Mouse (Mus musculus): ENCODE measurements around the gene Scn8a. TPM values are rescaled to one million over a fixed set of nuclear protein-coding genes. Genes with fewer than 3 reads are reported as not detected.

Gene Scn8a
- polyA plus RNA-seq, 1 experiment from 2014 or later, result 5.5 TPM

- peak overlapping the region; percentile 32; the same call in 1 of the 2 replicates for H3K4me2 ChIP-seq (replicated peaks)
- 21% methylated on average over 19 of the region's 19 CpGs for WGBS
- H3K9ac ChIP-seq, result peak overlapping the region; percentile 13; the same call in 1 of the 2 replicates
- peaks cover 6% of the 10 kb centered on the region for H3K27me3 ChIP-seq
- no peaks in the 10 kb centered on the region for H3K9me3 ChIP-seq
- 0 out of 2 replicates have a peak, but pooled peaks have one; percentile 28 for ATAC-seq (ENCODE audit: low FRiP score, low read depth)
- peaks cover 20% of the 10 kb centered on the region for H3K4me1 ChIP-seq
- no peaks in the 10 kb centered on the region for H3K36me3 ChIP-seq
- H3K27ac ChIP-seq, result no peak overlapping the region
- no peak overlapping the region for H3K4me3 ChIP-seq
Measured at GRCm38 (mm10) chr15:100923476-100923875, 53.8 kb downstream of the Scn8a start.

- Histone ChIP-seq H3K4me1 (peaks cover 20% of the 10 kb centered on the region), H3K4me2 (replicated peaks) (no peak overlapping the region), H3K27me3 (peaks cover 6% of the 10 kb centered on the region), H3K9me3 (no peaks in the 10 kb centered on the region), H3K9ac (0 out of 2 replicates have a peak overlapping the region, but pooled peaks have one; percentile 19), H3K36me3 (no peaks in the 10 kb centered on the region), H3K4me3 (no peak overlapping the region), H3K27ac (no peak overlapping the region)
- no peak for ATAC-seq (ENCODE audit: low FRiP score, low read depth)
- WGBS, result 60% methylated on average over 10 of the region's 10 CpGs
Measured at GRCm38 (mm10) chr15:100924941-100925340, 55.3 kb downstream of the Scn8a start.

GRCm38 (mm10) chr15:100930477-100930876 is 60.8 kb downstream of the Scn8a start:
- WGBS, result 45% methylated on average over 3 of the region's 3 CpGs
- no peak for ATAC-seq (ENCODE audit: low FRiP score, low read depth)
- Histone ChIP-seq H3K27ac (no peak overlapping the region), H3K9ac (no peak overlapping the region), H3K9me3 (no peaks in the 10 kb centered on the region), H3K36me3 (no peaks in the 10 kb centered on the region), H3K4me1 (peaks cover 25% of the 10 kb centered on the region), H3K4me3 (no peak overlapping the region), H3K4me2 (replicated peaks) (no peak overlapping the region), H3K27me3 (no peaks in the 10 kb centered on the region)

GRCm38 (mm10) chr15:100936176-100936575 is 66.5 kb downstream of the Scn8a start:
- ATAC-seq (ENCODE audit: low FRiP score, low read depth), result no peak
- WGBS, result 49% methylated on average over 24 of the region's 24 CpGs
- H3K27ac ChIP-seq, result no peak overlapping the region
- peak overlapping the region; percentile 51 for H3K4me2 ChIP-seq (replicated peaks)
- H3K36me3 ChIP-seq, result 0 out of 2 replicates have a peak, but pooled peaks cover 8% of the 10 kb centered on the region
- peak overlapping the region; percentile 33 for H3K4me3 ChIP-seq
- H3K4me1 ChIP-seq, result peaks cover 38% of the 10 kb centered on the region
- no peaks in the 10 kb centered on the region for H3K9me3 ChIP-seq
- H3K27me3 ChIP-seq, result no peaks in the 10 kb centered on the region
- H3K9ac ChIP-seq, result peak overlapping the region; percentile 53

GRCm38 (mm10) chr15:100948383-100948782 is 78.7 kb downstream of the Scn8a start:
- H3K36me3 ChIP-seq, result no peaks in the 10 kb centered on the region
- H3K4me2 ChIP-seq (replicated peaks), result no peak overlapping the region
- ATAC-seq (ENCODE audit: low FRiP score, low read depth), result no peak
- no peaks in the 10 kb centered on the region for H3K4me1 ChIP-seq
- H3K27ac ChIP-seq, result no peak overlapping the region
- H3K4me3 ChIP-seq, result no peak overlapping the region
- H3K9me3 ChIP-seq, result no peaks in the 10 kb centered on the region
- 89% methylated on average over 13 of the region's 13 CpGs for WGBS
- no peak overlapping the region for H3K9ac ChIP-seq
- no peaks in the 10 kb centered on the region for H3K27me3 ChIP-seq

GRCm38 (mm10) chr15:100949169-100949568 is 79.5 kb downstream of the Scn8a start:
- no peak overlapping the region for H3K27ac ChIP-seq
- WGBS, result 90% methylated on average over 4 of the region's 4 CpGs
- no peaks in the 10 kb centered on the region for H3K36me3 ChIP-seq
- no peaks in the 10 kb centered on the region for H3K4me1 ChIP-seq
- H3K9ac ChIP-seq, result no peak overlapping the region
- no peak for ATAC-seq (ENCODE audit: low FRiP score, low read depth)
- no peaks in the 10 kb centered on the region for H3K9me3 ChIP-seq
- H3K27me3 ChIP-seq, result no peaks in the 10 kb centered on the region
- H3K4me2 ChIP-seq (replicated peaks), result no peak overlapping the region
- H3K4me3 ChIP-seq, result no peak overlapping the region

GRCm38 (mm10) chr15:100951491-100951890 is 81.8 kb downstream of the Scn8a start:
- Histone ChIP-seq H3K27me3 (no peaks in the 10 kb centered on the region), H3K4me2 (replicated peaks) (no peak overlapping the region), H3K4me3 (no peak overlapping the region), H3K36me3 (no peaks in the 10 kb centered on the region), H3K9me3 (no peaks in the 10 kb centered on the region), H3K4me1 (no peaks in the 10 kb centered on the region), H3K9ac (no peak overlapping the region), H3K27ac (no peak overlapping the region; the same call in 1 of the 2 replicates)
- ATAC-seq (ENCODE audit: low FRiP score, low read depth), result no peak
- 80% methylated on average over 10 of the region's 10 CpGs for WGBS

GRCm38 (mm10) chr15:100952292-100952691 is 82.6 kb downstream of the Scn8a start:
- 81% methylated on average over 2 of the region's 2 CpGs for WGBS
- Histone ChIP-seq H3K4me3 (no peak overlapping the region), H3K27ac (no peak overlapping the region), H3K36me3 (no peaks in the 10 kb centered on the region), H3K27me3 (no peaks in the 10 kb centered on the region), H3K9me3 (no peaks in the 10 kb centered on the region), H3K4me2 (replicated peaks) (no peak overlapping the region), H3K9ac (no peak overlapping the region), H3K4me1 (no peaks in the 10 kb centered on the region)
- ATAC-seq (ENCODE audit: low FRiP score, low read depth), result no peak

- no peaks in the 10 kb centered on the region for H3K27me3 ChIP-seq
- no peak overlapping the region for H3K4me2 ChIP-seq (replicated peaks)
- no peaks in the 10 kb centered on the region for H3K36me3 ChIP-seq
- no peak overlapping the region for H3K9ac ChIP-seq
- H3K27ac ChIP-seq, result no peak overlapping the region
- no peaks in the 10 kb centered on the region for H3K9me3 ChIP-seq
- no peaks in the 10 kb centered on the region for H3K4me1 ChIP-seq
- WGBS, result 53% methylated on average over 8 of the region's 8 CpGs
- no peak overlapping the region for H3K4me3 ChIP-seq
- ATAC-seq (ENCODE audit: low FRiP score, low read depth), result no peak
Measured at GRCm38 (mm10) chr15:100952854-100953253, 83.2 kb downstream of the Scn8a start.

GRCm38 (mm10) chr15:100953955-100954354 is 84.3 kb downstream of the Scn8a start:
- Histone ChIP-seq H3K27ac (no peak overlapping the region), H3K4me3 (no peak overlapping the region), H3K9me3 (no peaks in the 10 kb centered on the region), H3K4me2 (replicated peaks) (no peak overlapping the region), H3K36me3 (no peaks in the 10 kb centered on the region), H3K4me1 (no peaks in the 10 kb centered on the region), H3K9ac (no peak overlapping the region), H3K27me3 (no peaks in the 10 kb centered on the region)
- no peak for ATAC-seq (ENCODE audit: low FRiP score, low read depth)
- WGBS, result 63% methylated on average over 7 of the region's 7 CpGs

GRCm38 (mm10) chr15:100954751-100955150 is 85.1 kb downstream of the Scn8a start:
- ATAC-seq (ENCODE audit: low FRiP score, low read depth), result no peak
- no peaks in the 10 kb centered on the region for H3K27me3 ChIP-seq
- H3K9ac ChIP-seq, result no peak overlapping the region
- no peaks in the 10 kb centered on the region for H3K4me1 ChIP-seq
- H3K4me2 ChIP-seq (replicated peaks), result no peak overlapping the region
- H3K36me3 ChIP-seq, result no peaks in the 10 kb centered on the region
- WGBS, result 77% methylated on average over 16 of the region's 16 CpGs
- H3K9me3 ChIP-seq, result no peaks in the 10 kb centered on the region
- no peak overlapping the region for H3K4me3 ChIP-seq
- no peak overlapping the region for H3K27ac ChIP-seq

GRCm38 (mm10) chr15:100960958-100961357 is 91.3 kb downstream of the Scn8a start:
- Histone ChIP-seq H3K27me3 (no peaks in the 10 kb centered on the region), H3K36me3 (no peaks in the 10 kb centered on the region), H3K4me3 (no peak overlapping the region), H3K9ac (no peak overlapping the region), H3K4me1 (peaks cover 3% of the 10 kb centered on the region; the same call in 1 of the 2 replicates), H3K9me3 (no peaks in the 10 kb centered on the region), H3K4me2 (replicated peaks) (no peak overlapping the region), H3K27ac (no peak overlapping the region)
- ATAC-seq (ENCODE audit: low FRiP score, low read depth), result no peak
- WGBS, result 75% methylated on average over 6 of the region's 6 CpGs

GRCm38 (mm10) chr15:100961561-100961960 is 91.9 kb downstream of the Scn8a start:
- 73% methylated on average over 4 of the region's 4 CpGs for WGBS

More at GRCm38 (mm10) chr15:100961561-100961960, 91.9 kb downstream of the Scn8a start:
- no peak for ATAC-seq (ENCODE audit: low FRiP score, low read depth)
- Histone ChIP-seq H3K36me3 (no peaks in the 10 kb centered on the region), H3K27me3 (no peaks in the 10 kb centered on the region), H3K9me3 (no peaks in the 10 kb centered on the region), H3K4me1 (peaks cover 3% of the 10 kb centered on the region; the same call in 1 of the 2 replicates), H3K4me3 (no peak overlapping the region), H3K4me2 (replicated peaks) (no peak overlapping the region), H3K27ac (no peak overlapping the region), H3K9ac (no peak overlapping the region)

All from limb, embryonic 13.5 days (tissue).